Mouse (Mus musculus) adrenal gland, postnatal 10 days (tissue): ENCODE measurements at regions not wholly inside any gene's neighbourhood (a gene's known extent, or its start where the extent isn't known, plus 50 kb on each side); places are given as distances from the start of the nearest gene placed in this dataset.
A peak's percentile ranks its signal among the peaks of the same experiment; 100 is the strongest.

ENCODE experiments used
- DNase-seq: peaks from one replicate; pipeline ENCODE4 v3.0.0; 2021; ENCODE audit warnings: mixed read lengths

DNA sequence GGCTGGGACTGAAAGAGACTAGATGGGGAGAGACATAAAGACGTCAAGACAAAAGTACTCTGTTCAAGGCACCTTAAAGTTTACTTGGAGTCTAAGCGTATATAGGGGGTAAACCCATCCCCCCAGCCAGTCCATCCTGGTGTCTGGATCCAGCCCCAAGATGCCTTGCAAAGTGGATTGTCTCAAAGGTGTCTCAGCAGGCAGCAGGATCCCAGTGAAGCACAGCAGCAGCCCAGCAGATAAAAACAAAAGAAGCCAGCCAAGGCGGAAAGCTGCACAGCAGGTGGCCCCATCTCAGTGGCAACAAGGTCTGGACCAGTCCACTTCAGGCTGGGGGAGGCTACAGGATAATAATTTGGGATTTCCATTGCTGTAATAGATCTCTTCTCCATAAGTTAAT is 72.0 kb upstream of the Col5a2 start:
- no peak for DNase-seq

GRCm38 (mm10) chr1:45580466-45580865 is 77.4 kb upstream of the Col5a2 start:
- DNase-seq = no peak

- peak; percentile 60 for DNase-seq
These were observed 84.4 kb upstream of the Col5a2 start for GRCm38 (mm10) chr1:45587351-45588025.

DNA sequence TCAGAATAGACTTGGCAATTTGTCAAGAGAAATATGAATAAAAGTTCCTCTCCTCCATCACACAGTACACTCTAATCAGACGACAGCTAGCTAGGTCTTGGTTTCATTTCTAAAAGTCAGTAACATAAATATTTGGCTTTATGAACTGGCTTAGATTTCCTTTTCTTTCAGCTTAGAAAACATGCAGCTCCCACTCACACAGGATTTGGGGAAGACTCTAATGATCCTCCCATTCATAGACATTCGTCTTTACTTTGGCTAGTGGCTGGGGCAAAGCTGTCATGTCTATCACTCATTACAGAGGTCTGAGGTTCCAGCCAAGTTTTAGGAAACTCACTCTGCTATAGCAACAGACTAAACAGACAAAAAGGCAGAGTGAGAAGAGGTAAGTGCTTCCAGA is 94.2 kb upstream of the Col5a2 start:
- DNase-seq = no peak

DNA sequence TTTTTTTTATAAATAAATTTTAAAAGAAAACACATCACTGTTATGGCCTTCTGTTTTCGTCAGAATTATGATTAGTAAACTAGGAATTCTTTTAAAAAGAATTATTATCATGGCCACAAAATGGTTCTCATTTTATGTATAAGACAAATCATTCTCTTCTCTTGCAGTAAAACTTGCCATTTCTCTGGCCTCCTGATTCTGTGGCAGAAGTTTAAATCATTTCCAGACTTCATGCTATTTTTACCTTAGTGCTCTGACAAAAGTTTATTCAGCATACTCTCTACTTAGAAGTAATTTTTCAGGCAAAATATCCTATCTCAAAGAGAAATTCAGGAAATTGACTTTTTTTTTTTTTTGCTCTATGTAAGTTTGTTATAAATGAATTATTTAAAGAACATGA is 96.3 kb upstream of the Col5a2 start:
- no peak for DNase-seq

GRCm38 (mm10) chr1:45600011-45600410 is 96.9 kb upstream of the Col5a2 start:
- no peak for DNase-seq

GRCm38 (mm10) chr1:45605571-45605970 is 102.5 kb upstream of the Col5a2 start:
- no peak for DNase-seq

GRCm38 (mm10) chr1:45608316-45608715 is 105.2 kb upstream of the Col5a2 start:
- no peak for DNase-seq

DNA sequence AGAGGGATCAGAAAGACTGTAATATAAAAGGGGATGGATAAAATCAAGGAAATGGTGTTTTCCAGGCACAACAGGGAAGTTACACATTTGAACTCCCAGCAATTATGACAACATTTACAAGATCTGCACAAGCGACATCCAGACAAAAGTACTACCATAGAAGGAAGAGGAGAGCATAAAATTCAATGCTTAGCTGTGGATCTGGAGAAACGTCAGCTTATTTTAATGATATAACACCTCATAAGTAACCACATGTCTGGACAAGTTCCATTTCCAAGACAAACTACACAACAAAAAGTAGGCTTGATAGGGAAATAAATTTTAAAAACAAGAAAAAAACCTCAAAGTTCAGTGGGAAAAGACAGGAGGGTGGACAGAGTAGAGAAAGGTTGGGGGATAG is 115.9 kb upstream of the Col5a2 start:
- no peak for DNase-seq

GRCm38 (mm10) chr1:45625921-45626320 is 122.8 kb upstream of the Col5a2 start:
- no peak for DNase-seq

DNA sequence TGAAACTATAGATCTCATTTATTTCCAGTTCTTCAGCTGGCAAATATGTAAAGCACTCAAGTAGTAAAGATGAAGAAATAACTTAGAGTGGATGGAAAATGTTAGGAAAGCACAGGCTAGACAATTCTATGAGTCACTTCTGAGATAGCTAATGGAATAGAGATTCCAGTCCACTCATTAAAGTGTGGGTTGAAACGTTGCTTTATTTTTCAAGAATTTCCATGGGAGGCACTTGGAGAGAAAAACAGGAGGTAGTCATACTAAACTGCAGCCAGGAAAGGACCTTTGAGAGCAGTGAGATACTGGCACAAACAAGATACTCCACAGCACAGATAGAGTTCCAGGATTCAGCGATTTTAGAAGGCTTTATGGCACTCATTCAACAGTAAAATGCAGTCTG is 123.7 kb upstream of the Col5a2 start:
- peak; percentile 7 for DNase-seq

GRCm38 (mm10) chr1:45627840-45628239 is 124.8 kb upstream of the Col5a2 start:
- peak; percentile 48 for DNase-seq

- DNase-seq = no peak
These were observed 144.2 kb upstream of the Col5a2 start for GRCm38 (mm10) chr1:45647301-45647700.

GRCm38 (mm10) chr1:45653248-45653647 is 141.7 kb upstream of the Wdr75 start:
- no peak for DNase-seq

DNA sequence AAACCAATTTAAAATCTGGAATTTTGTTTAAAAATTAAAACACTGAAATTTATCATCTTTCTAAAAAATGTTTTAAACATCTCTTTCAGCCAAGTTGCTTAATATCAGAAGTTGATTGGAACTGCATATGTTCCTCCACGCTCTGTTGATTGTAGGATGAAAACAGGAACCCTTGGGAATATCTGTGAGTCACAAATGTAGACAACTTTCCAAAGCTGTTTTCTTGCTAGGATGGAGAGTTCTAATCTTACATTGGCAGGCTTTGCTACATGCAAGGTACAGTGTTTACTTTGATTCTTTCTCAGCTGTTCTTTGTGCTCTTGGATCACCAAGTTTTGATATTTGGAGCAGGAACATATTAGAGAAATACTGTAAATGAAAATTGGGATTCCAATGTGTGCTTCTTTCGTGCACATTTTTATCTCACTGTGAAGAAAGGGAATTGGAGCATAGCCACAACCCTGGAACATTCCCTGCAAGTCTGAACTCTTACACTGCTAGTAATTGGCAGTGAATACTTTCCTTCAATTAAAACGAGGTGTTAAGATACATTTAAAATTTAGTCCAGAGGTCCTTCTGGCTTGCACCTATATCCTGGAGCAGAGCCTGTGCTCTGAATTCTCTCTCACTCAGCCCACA is 131.0 kb upstream of the Wdr75 start:
- no peak for DNase-seq

- DNase-seq = peak; percentile 76
These were observed 122.4 kb upstream of the Wdr75 start for GRCm38 (mm10) chr1:45672443-45673156.

DNA sequence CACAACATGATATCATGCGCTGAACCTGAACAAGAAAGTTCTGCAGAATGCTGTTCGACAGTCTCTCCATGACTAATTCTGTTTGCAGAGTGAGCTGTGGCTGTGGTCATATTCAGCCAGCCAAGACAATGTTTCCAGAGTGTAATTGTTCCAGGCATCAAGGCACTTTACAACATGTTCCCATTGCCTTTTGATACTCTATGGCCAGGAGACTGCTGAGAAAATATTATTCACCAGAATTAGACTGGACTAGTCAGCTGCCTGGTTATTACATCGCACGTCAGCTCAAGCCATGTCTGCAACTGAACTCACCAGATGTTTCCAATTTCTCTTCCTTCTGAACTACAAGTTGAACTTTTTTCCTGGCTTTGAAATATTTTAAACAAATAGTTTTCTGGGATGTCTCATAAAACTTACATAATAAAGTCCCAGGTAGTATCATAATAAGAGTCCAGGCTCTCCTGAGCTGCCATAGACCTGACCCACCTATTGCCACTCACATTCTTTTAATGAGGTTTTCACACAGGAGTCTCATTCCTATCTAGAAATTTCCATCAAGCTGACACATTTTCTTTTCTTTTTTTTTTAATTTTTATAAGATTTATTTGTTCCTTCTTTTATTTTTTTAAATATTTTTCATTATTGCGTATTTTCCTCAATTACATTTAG is 119.1 kb upstream of the Wdr75 start:
- DNase-seq = no peak

DNA sequence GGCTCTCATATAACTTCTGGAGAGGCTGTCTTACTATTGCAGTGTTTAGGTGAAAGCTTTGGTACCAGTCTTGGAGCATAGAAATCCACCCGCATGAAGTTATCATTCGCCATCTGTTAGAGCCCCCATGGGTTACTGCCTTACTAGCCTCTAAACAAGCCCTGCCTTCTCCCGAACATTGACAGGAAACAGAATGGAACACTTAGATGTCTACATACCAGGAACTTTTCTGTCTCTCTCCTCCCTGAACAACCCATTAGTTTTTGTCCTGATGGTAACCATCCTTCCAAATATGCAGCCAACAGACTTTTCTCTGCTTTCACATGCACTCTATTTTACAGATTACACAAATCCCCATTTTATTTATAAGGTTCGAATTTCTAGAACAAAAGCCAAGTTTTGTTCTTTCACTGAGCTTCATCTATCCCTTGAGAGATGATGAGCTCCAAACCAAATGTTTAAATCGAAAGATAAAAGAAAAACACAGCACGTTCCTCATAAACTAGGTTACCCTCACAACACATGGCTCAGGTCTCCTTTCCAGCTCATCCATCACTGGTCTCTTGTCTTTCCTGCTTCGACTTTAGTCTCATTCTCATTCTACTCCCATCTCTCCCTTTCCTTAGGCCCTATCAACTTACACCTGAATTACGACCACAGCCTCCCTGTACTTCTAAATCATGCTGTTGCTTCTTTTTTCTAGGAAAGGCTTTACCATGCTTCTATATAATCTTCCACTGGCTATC is 114.8 kb upstream of the Wdr75 start:
- DNase-seq = no peak

DNA sequence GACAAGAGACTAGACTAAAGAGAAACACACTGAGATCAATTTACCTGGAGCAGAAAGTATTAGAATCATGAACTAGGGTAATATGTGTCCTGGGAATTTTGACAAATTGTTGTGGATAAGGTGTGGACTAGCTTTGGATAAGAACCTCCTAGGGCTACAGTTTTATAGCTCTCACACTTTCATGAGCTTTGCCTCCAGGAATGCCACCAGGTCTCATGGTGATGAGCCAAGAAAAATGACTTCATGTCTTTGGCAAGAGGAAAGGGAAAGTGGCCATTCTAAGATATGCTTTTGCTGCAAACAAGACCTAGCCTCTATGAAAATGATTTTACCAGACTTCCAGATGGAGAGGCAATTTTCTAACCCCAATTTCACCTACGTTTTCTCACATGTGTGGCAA is 94.1 kb upstream of the Wdr75 start:
- DNase-seq = peak; percentile 6

DNA sequence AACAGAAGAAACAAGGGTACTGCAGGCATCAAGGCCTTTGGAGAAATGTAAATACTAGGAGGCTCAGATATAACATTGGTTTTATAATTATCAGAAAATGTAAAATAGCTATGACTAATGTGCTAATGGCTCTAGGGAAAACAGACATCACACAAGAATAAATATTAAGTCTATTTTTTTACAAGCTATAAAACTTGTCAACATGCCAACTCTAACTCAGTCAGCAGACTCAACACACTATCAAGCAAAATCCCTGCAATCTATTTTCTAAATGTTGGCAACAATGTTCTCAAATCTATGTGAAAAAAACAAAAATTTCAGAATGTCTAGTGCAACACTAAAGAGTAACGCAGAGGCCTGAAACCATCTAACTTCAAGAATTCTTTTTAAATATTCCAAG is 93.5 kb upstream of the Wdr75 start:
- DNase-seq = no peak

GRCm38 (mm10) chr1:45723369-45723768 is 71.6 kb upstream of the Wdr75 start:
- DNase-seq = no peak

GRCm38 (mm10) chr1:45732958-45733357 is 62.0 kb upstream of the Wdr75 start:
- no peak for DNase-seq
